Mouse (Mus musculus) embryonic facial prominence, embryonic 15.5 days (tissue): Measurements from ENCODE around the gene Lama2. TPM values are rescaled to one million over a fixed set of nuclear protein-coding genes. Genes with fewer than 3 reads are reported as not detected.

Experiments used
- ATAC-seq: fragments of 200-750 bp; cut with Nextera tagmentation; 2 replicates; pipeline ENCODE4 v1.8.0; 2017; ENCODE audit warnings: low read depth, moderate TSS enrichment; ENCODE audit not compliant: insufficient number of reproducible peaks, low FRiP score, low TSS enrichment
- H3K27ac ChIP-seq: fragments of 300-500 bp; sonication (generic); replicated peaks from 2 replicates; pipeline ENCODE4 v1.5.1; 2015; ENCODE audit warnings: mild to moderate bottlenecking, inconsistent platforms
- H3K27me3 ChIP-seq: fragments of 300-500 bp; sonication (generic); 2 replicates; pipeline ENCODE4 v1.6.1; 2015; ENCODE audit warnings: inconsistent platforms
- H3K36me3 ChIP-seq: fragments of 300-500 bp; sonication (generic); 2 replicates; pipeline ENCODE4 v1.6.1; 2015; ENCODE audit warnings: mild to moderate bottlenecking, inconsistent platforms
- H3K4me1 ChIP-seq: fragments of 300-500 bp; sonication (generic); 2 replicates; pipeline ENCODE4 v1.6.1; 2015; ENCODE audit warnings: inconsistent platforms
- H3K4me2 ChIP-seq: fragments of 300-500 bp; sonication (generic); replicated peaks from 2 replicates; pipeline ENCODE4 v1.6.1; 2015; ENCODE audit warnings: mild to moderate bottlenecking, inconsistent platforms
- H3K4me3 ChIP-seq: fragments of 300-500 bp; sonication (generic); replicated peaks from 2 replicates; pipeline ENCODE4 v1.5.1; 2015; ENCODE audit warnings: mild to moderate bottlenecking, inconsistent platforms
- H3K9ac ChIP-seq: fragments of 300-500 bp; sonication (generic); 2 replicates; pipeline ENCODE4 v1.6.1; 2015; ENCODE audit warnings: inconsistent platforms
- H3K9me3 ChIP-seq: fragments of 300-500 bp; sonication (generic); replicated peaks from 2 replicates; pipeline ENCODE4 v1.6.1; 2016; ENCODE audit warnings: inconsistent platforms
- WGBS: fragments of 180-500 bp; shearing (Covaris S2); methylation state at CpG from one replicate; pipeline ENCODE4 v1.1.7; 2015; 5-methylcytosine and 5-hydroxymethylcytosine counted together
- polyA plus RNA-seq: library from polyadenylated mRNA; unstranded; fragments of >200 nt; fragmentation: Nextera tagmentation; extraction: Ambion mirVana; gene quantifications from 2 replicates; pipeline ENCODE4 v1.2.1, GENCODE M21; 2015

The Lama2 gene
- 22.8 and 30.2 TPM in 2 replicates for polyA plus RNA-seq

GRCm38 (mm10) chr10:27619658-27620057, at the start of gene Lama2:
Gene Lama2 (minus strand): TSS chr10:27619758.
- H3K9ac ChIP-seq, result no peak within 1 kb of the TSS
- no peaks in the 10 kb centered on the region for H3K27me3 ChIP-seq
- no peak within 1 kb of the TSS for H3K27ac ChIP-seq
- H3K4me2 ChIP-seq, result no peak within 1 kb of the TSS
- H3K4me1 ChIP-seq, result peaks cover 8% of the 10 kb centered on the region; the same call in 1 of the 2 replicates
- H3K4me3 ChIP-seq, result no peak within 1 kb of the TSS
- no peaks in the 10 kb centered on the region for H3K9me3 ChIP-seq
- 89% methylated on average over 3 of the region's 3 CpGs for WGBS
- no peaks in the 10 kb centered on the region for H3K36me3 ChIP-seq
- no peak for ATAC-seq

- no peak overlapping the region for H3K27ac ChIP-seq
- no peak for ATAC-seq
- WGBS, result 70% methylated on average over 1 of the region's 1 CpGs
- H3K4me1 ChIP-seq, result no peaks in the 10 kb centered on the region
- no peaks in the 10 kb centered on the region for H3K36me3 ChIP-seq
- no peaks in the 10 kb centered on the region for H3K9me3 ChIP-seq
- H3K4me3 ChIP-seq, result no peak overlapping the region
- no peaks in the 10 kb centered on the region for H3K27me3 ChIP-seq
- H3K4me2 ChIP-seq, result no peak overlapping the region
- no peak overlapping the region for H3K9ac ChIP-seq
These were observed 44.8 kb upstream of the Lama2 start for GRCm38 (mm10) chr10:27664391-27664790.

GRCm38 (mm10) chr10:27663396-27663795, 43.8 kb upstream of the Lama2 start:
- Histone ChIP-seq H3K27me3 (no peaks in the 10 kb centered on the region), H3K27ac (no peak overlapping the region), H3K4me3 (no peak overlapping the region), H3K9me3 (no peaks in the 10 kb centered on the region), H3K9ac (no peak overlapping the region), H3K4me2 (no peak overlapping the region), H3K36me3 (no peaks in the 10 kb centered on the region), H3K4me1 (no peaks in the 10 kb centered on the region)
- ATAC-seq, result no peak
- 65% methylated on average over 1 of the region's 1 CpGs for WGBS

- 79% methylated on average over 4 of the region's 4 CpGs for WGBS
- Histone ChIP-seq H3K27ac (no peak overlapping the region), H3K36me3 (no peaks in the 10 kb centered on the region), H3K27me3 (no peaks in the 10 kb centered on the region), H3K4me2 (no peak overlapping the region), H3K4me1 (no peaks in the 10 kb centered on the region), H3K9ac (no peak overlapping the region), H3K4me3 (no peak overlapping the region), H3K9me3 (no peaks in the 10 kb centered on the region)
- ATAC-seq, result no peak
These were observed 34.6 kb upstream of the Lama2 start for GRCm38 (mm10) chr10:27654164-27654563.

GRCm38 (mm10) chr10:27652694-27653335, 33.3 kb upstream of the Lama2 start:
- H3K9me3 ChIP-seq, result no peaks in the 10 kb centered on the region
- 29% methylated on average over 8 of the region's 8 CpGs for WGBS
- no peak overlapping the region for H3K27ac ChIP-seq
- peak overlapping the region; percentile 19 for H3K4me2 ChIP-seq
- no peak; the same call in 1 of the 2 replicates for ATAC-seq
- H3K9ac ChIP-seq, result no peak overlapping the region
- H3K4me1 ChIP-seq, result no peaks in the 10 kb centered on the region
- no peak overlapping the region for H3K4me3 ChIP-seq
- no peaks in the 10 kb centered on the region for H3K27me3 ChIP-seq
- H3K36me3 ChIP-seq, result no peaks in the 10 kb centered on the region

- Histone ChIP-seq H3K4me3 (no peak overlapping the region), H3K27me3 (no peaks in the 10 kb centered on the region), H3K9me3 (no peaks in the 10 kb centered on the region), H3K9ac (no peak overlapping the region), H3K4me2 (no peak overlapping the region), H3K27ac (no peak overlapping the region), H3K36me3 (no peaks in the 10 kb centered on the region), H3K4me1 (no peaks in the 10 kb centered on the region)
- WGBS, result 69% methylated on average over 2 of the region's 2 CpGs
- no peak for ATAC-seq
These were observed 16.2 kb upstream of the Lama2 start for GRCm38 (mm10) chr10:27635721-27636120.

GRCm38 (mm10) chr10:27631002-27631401, 11.4 kb upstream of the Lama2 start:
- 54% methylated on average over 4 of the region's 4 CpGs for WGBS
- Histone ChIP-seq H3K27ac (no peak overlapping the region), H3K9me3 (no peaks in the 10 kb centered on the region), H3K4me2 (no peak overlapping the region), H3K36me3 (no peaks in the 10 kb centered on the region), H3K9ac (no peak overlapping the region), H3K4me1 (no peaks in the 10 kb centered on the region), H3K27me3 (no peaks in the 10 kb centered on the region), H3K4me3 (no peak overlapping the region)
- ATAC-seq, result no peak

GRCm38 (mm10) chr10:27621697-27622449, 2.3 kb upstream of the Lama2 start:
- H3K9ac ChIP-seq, result no peak overlapping the region
- no peak overlapping the region for H3K27ac ChIP-seq
- no peak overlapping the region for H3K4me2 ChIP-seq
- 55% methylated on average over 9 of the region's 9 CpGs for WGBS
- no peak overlapping the region for H3K4me3 ChIP-seq
- peaks cover 5% of the 10 kb centered on the region; the same call in 1 of the 2 replicates for H3K4me1 ChIP-seq
- H3K27me3 ChIP-seq, result no peaks in the 10 kb centered on the region
- no peak for ATAC-seq
- H3K36me3 ChIP-seq, result no peaks in the 10 kb centered on the region
- no peaks in the 10 kb centered on the region for H3K9me3 ChIP-seq

- no peaks in the 10 kb centered on the region for H3K9me3 ChIP-seq
- H3K27me3 ChIP-seq, result no peaks in the 10 kb centered on the region
- peaks cover 8% of the 10 kb centered on the region; the same call in 1 of the 2 replicates for H3K4me1 ChIP-seq
- H3K9ac ChIP-seq, result no peak overlapping the region
- H3K4me2 ChIP-seq, result no peak overlapping the region
- 51% methylated on average over 4 of the region's 4 CpGs for WGBS
- no peak overlapping the region for H3K4me3 ChIP-seq
- H3K36me3 ChIP-seq, result no peaks in the 10 kb centered on the region
- no peak overlapping the region for H3K27ac ChIP-seq
- ATAC-seq, result 0 out of 2 replicates have a peak, but pooled peaks have one; percentile 39
These were observed 2.0 kb downstream of the Lama2 start for GRCm38 (mm10) chr10:27617522-27618020.

GRCm38 (mm10) chr10:27616641-27617415, 2.7 kb downstream of the Lama2 start:
- no peaks in the 10 kb centered on the region for H3K36me3 ChIP-seq
- peak overlapping the region; percentile 49 for H3K4me3 ChIP-seq
- WGBS, result 6% methylated on average over 18 of the region's 18 CpGs
- no peaks in the 10 kb centered on the region for H3K9me3 ChIP-seq
- ATAC-seq, result peak; percentile 75
- H3K9ac ChIP-seq, result peak overlapping the region; percentile 33
- peak overlapping the region; percentile 49 for H3K4me2 ChIP-seq
- peaks cover 8% of the 10 kb centered on the region; the same call in 1 of the 2 replicates for H3K4me1 ChIP-seq
- no peaks in the 10 kb centered on the region for H3K27me3 ChIP-seq
- H3K27ac ChIP-seq, result peak overlapping the region; percentile 78

- Histone ChIP-seq H3K36me3 (no peaks in the 10 kb centered on the region), H3K27me3 (no peaks in the 10 kb centered on the region), H3K4me2 (no peak overlapping the region), H3K9ac (no peak overlapping the region), H3K9me3 (no peaks in the 10 kb centered on the region), H3K4me1 (no peaks in the 10 kb centered on the region), H3K4me3 (no peak overlapping the region), H3K27ac (no peak overlapping the region)
- no peak for ATAC-seq
- 87% methylated on average over 3 of the region's 3 CpGs for WGBS
These were observed 23.9 kb downstream of the Lama2 start for GRCm38 (mm10) chr10:27595675-27596074.
